Mouse (Mus musculus) E14TG2a.4 (cell line): Measurements from ENCODE around the gene Gas2l3.

Source experiments
- CTCF ChIP-seq: conservative IDR thresholded peaks from 2 replicates; pipeline ENCODE4 v1.5.1; 2014; ENCODE audit warnings: low read length
- NANOG ChIP-seq: IDR thresholded peaks from 2 replicates; pipeline ENCODE4 v1.6.1; 2014; ENCODE audit warnings: borderline replicate concordance, low read length, mixed read lengths
- POU5F1 ChIP-seq: IDR thresholded peaks from 2 replicates; pipeline ENCODE4 v1.6.1; 2014; ENCODE audit warnings: low read length, borderline replicate concordance

GRCm38 (mm10) chr10:89489459-89489858 lies 45.7 kb upstream of the Gas2l3 start:
- TF ChIP-seq CTCF (no peak), POU5F1 (no peak), NANOG (no peak)
